Mouse (Mus musculus) right cerebral cortex, postnatal 25 days (tissue): Measurements from ENCODE around the gene Olfr433.
"Not testable (repeated sequence)": the region's sequence is repeated elsewhere in the genome, so short reads cannot be mapped to it uniquely, and the experiment has no call there.

Source experiments
- DNase-seq: peaks from one replicate; pipeline ENCODE4 v3.0.0; 2022

Olfr433 gene

GRCm38 (mm10) chr1:174040523-174041177 is at the start of gene Olfr433:
Gene Olfr433 (plus strand): TSS chr1:174040705.
- no peak for DNase-seq

- no peak for DNase-seq
Observed at GRCm38 (mm10) chr1:173995003-173995402, 45.5 kb upstream of the Olfr433 start.

GRCm38 (mm10) chr1:174004352-174005109 is 36.0 kb upstream of the Olfr433 start:
- not testable (repeated sequence) for DNase-seq

- not testable (repeated sequence) for DNase-seq
Observed at GRCm38 (mm10) chr1:174007050-174007449, 33.5 kb upstream of the Olfr433 start.

- no peak for DNase-seq
Observed at GRCm38 (mm10) chr1:174031698-174032097, 8.8 kb upstream of the Olfr433 start, which contains the start of gene Ifi205. Gene Ifi205 (minus strand): TSS chr1:174031810.

GRCm38 (mm10) chr1:174035841-174036240 is 4.7 kb upstream of the Olfr433 start:
- DNase-seq = no peak

GRCm38 (mm10) chr1:174038480-174038879 is 2.0 kb upstream of the Olfr433 start:
- no peak for DNase-seq

- DNase-seq = not testable (repeated sequence)
Observed at GRCm38 (mm10) chr1:174042091-174042884, 1.8 kb downstream of the Olfr433 start.

GRCm38 (mm10) chr1:174044431-174044830 is 3.9 kb downstream of the Olfr433 start:
- no peak for DNase-seq

- DNase-seq = not testable (repeated sequence)
Observed at GRCm38 (mm10) chr1:174048227-174048626, 7.7 kb downstream of the Olfr433 start.

GRCm38 (mm10) chr1:174048893-174049292 is 8.4 kb downstream of the Olfr433 start, which contains the start of gene Olfr432:
Gene Olfr432 (plus strand): TSS chr1:174049205.
- DNase-seq = no peak

- not testable (repeated sequence) for DNase-seq
Observed at GRCm38 (mm10) chr1:174049357-174049756, 8.9 kb downstream of the Olfr433 start.

GRCm38 (mm10) chr1:174050532-174050931 is 10.0 kb downstream of the Olfr433 start:
- DNase-seq = no peak

- no peak for DNase-seq
Observed at GRCm38 (mm10) chr1:174051515-174051914, 11.0 kb downstream of the Olfr433 start.

- DNase-seq = no peak
Observed at GRCm38 (mm10) chr1:174051931-174052536, 11.5 kb downstream of the Olfr433 start.

GRCm38 (mm10) chr1:174052981-174053380 is 12.5 kb downstream of the Olfr433 start:
- DNase-seq = no peak

- no peak for DNase-seq
Observed at GRCm38 (mm10) chr1:174055248-174055647, 14.7 kb downstream of the Olfr433 start.

GRCm38 (mm10) chr1:174066305-174066704 is 25.8 kb downstream of the Olfr433 start, which contains the start of gene Olfr430:
Gene Olfr430 (plus strand): TSS chr1:174066605.
- no peak for DNase-seq

GRCm38 (mm10) chr1:174084031-174084430 is 43.5 kb downstream of the Olfr433 start, which contains the start of gene Olfr429:
Gene Olfr429 (plus strand): TSS chr1:174084331.
- DNase-seq = no peak
